Mouse (Mus musculus): ENCODE data around the gene Rnaset2b. TPM values are rescaled to one million over a fixed set of nuclear protein-coding genes. Genes with fewer than 3 reads are reported as not detected.
"Not testable (repeated sequence)": the region's sequence is repeated elsewhere in the genome, so short reads cannot be mapped to it uniquely, and the experiment has no call there.

The Rnaset2b gene
- total RNA-seq (2021), result 10 to 100 TPM; 41.5 to 49.2 TPM

DNA sequence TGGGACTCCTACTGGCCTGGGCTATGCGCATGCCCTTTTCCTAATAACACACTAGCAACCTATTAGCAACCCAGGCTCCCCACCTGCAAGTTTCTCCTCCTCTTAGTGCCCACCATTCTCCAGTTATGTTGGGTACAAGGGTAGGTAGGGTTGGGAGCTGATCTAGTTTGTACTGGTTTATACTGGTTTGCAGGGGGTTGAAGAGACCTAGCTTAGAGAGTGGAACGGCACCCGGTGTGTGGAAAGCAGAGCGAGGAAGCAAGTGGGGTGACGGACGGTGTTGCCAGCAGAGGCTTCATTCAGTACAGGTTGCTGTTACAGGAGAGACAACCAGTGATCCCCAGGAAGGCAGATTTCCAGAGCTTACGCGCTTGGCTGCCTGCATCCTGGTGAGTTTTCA lies at the start of gene Rnaset2b:
Gene Rnaset2b, plus strand, starts transcription at position 301 of the 400 bp plus-strand sequence.
- DNase-seq (ENCODE audit: low spot score in 2 of 2); intact Hi-C loops (cut with DNase I): not testable (repeated sequence)

GRCm38 (mm10) chr17:6931625-6932024 lies 38.8 kb upstream of the Rnaset2b start:
- DNase-seq (ENCODE audit: low spot score in 2 of 2); intact Hi-C loops (cut with DNase I): not testable (repeated sequence)

DNA sequence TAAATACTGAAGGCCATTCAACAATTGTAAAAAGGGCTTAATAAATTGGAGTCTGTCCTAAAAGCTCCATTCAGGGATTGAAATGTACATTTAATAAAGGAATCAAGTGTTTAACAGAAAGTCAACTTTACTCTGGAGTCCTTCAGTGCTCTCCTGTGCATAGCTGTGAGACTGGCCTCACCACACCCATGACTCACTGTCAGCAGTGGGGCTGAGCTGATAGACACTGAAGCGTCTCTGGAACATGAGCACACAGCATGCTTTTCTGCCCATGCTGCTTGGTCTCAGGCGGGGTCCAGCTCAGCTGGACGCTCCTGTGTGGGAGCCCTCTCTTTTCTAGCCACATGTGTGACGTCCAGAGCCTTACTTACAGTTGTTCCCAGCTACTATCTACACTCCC lies 27.9 kb upstream of the Rnaset2b start:
- DNase-seq (ENCODE audit: low spot score in 2 of 2); intact Hi-C loops (cut with DNase I): not testable (repeated sequence)

GRCm38 (mm10) chr17:6947637-6947983 lies 22.8 kb upstream of the Rnaset2b start:
- intact Hi-C loops (cut with DNase I); DNase-seq (ENCODE audit: low spot score in 2 of 2): not testable (repeated sequence)

- peak; percentile 86 to 88 for DNase-seq (ENCODE audit: low spot score in 2 of 2)
- intact Hi-C loops (cut with DNase I), result not testable (repeated sequence)
Observed at GRCm38 (mm10) chr17:6947984-6948768, 22.3 kb upstream of the Rnaset2b start, which contains the start of gene Rsph3b. Gene Rsph3b, minus strand, starts transcription at chr17:6948682.

GRCm38 (mm10) chr17:6948769-6949228 lies 21.6 kb upstream of the Rnaset2b start:
- peak in 1 of 2 experiments; percentile 38 for DNase-seq (ENCODE audit: low spot score in 2 of 2)
- intact Hi-C loops (cut with DNase I), result not testable (repeated sequence)

GRCm38 (mm10) chr17:6958881-6959280 lies 11.6 kb upstream of the Rnaset2b start:
- DNase-seq (ENCODE audit: low spot score in 2 of 2); intact Hi-C loops (cut with DNase I): not testable (repeated sequence)

GRCm38 (mm10) chr17:6959543-6960259 lies 10.7 kb upstream of the Rnaset2b start:
- intact Hi-C loops (cut with DNase I); DNase-seq (ENCODE audit: low spot score in 2 of 2): not testable (repeated sequence)

DNA sequence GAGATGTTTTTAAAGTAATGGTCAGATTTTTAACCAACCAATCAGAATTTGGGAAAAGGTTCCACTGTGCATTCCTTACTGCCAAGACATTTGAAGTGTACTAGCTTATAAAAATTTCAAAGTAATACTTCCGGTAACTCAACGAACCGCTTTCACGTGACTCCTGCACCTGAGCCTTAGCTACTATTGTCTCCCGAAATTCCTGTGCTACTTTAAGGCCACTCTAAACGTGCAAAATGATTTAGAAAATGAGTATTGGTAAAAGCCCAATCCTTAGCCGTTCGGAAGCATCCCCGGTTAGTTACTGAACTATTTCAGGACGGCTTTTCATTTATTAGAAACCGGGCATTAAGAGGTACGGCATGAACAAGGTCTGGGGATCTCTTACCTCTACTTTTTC lies 10.1 kb upstream of the Rnaset2b start:
- intact Hi-C loops (cut with DNase I); DNase-seq (ENCODE audit: low spot score in 2 of 2): not testable (repeated sequence)

DNA sequence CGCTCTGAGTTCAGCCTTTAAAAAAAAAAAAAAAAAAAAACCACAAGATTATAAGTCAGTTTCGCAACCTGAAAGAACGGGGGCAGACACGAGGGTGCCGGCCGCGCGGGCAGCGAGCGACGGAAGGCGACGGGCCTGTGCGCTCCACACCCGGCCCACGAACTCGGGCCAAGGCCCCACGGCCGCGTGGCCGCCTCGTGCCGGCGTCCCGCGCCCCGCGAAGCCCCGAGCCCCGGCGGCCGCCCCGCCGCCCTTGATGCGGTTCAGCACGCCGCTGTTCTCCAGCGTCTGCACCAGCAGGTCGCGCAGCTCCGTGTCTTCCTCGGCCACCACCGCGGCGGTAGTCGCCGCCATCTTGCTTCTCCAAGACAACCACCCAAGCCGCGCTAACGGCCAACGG lies 9.7 kb upstream of the Rnaset2b start, which contains the start of gene Tagap1:
Gene Tagap1, minus strand, starts transcription at position 381 of the 400 bp plus-strand sequence.
- peak; percentile 37 to 59 for DNase-seq (ENCODE audit: low spot score in 2 of 2)
- intact Hi-C loops (cut with DNase I), result not testable (repeated sequence)

GRCm38 (mm10) chr17:6961181-6962000 lies 9.0 kb upstream of the Rnaset2b start:
- intact Hi-C loops (cut with DNase I), result not testable (repeated sequence)
- peak; percentile 41 to 43 for DNase-seq (ENCODE audit: low spot score in 2 of 2)

- DNase-seq (ENCODE audit: low spot score in 2 of 2); intact Hi-C loops (cut with DNase I): not testable (repeated sequence)
Observed at GRCm38 (mm10) chr17:6962339-6962738, 8.1 kb upstream of the Rnaset2b start.

- intact Hi-C loops (cut with DNase I); DNase-seq (ENCODE audit: low spot score in 2 of 2): not testable (repeated sequence)
Observed at GRCm38 (mm10) chr17:6962936-6963335, 7.5 kb upstream of the Rnaset2b start.

GRCm38 (mm10) chr17:6965364-6965763 lies 5.1 kb upstream of the Rnaset2b start:
- intact Hi-C loops (cut with DNase I), result not testable (repeated sequence)
- peak in 1 of 2 experiments; percentile 15 for DNase-seq (ENCODE audit: low spot score in 2 of 2)

DNA sequence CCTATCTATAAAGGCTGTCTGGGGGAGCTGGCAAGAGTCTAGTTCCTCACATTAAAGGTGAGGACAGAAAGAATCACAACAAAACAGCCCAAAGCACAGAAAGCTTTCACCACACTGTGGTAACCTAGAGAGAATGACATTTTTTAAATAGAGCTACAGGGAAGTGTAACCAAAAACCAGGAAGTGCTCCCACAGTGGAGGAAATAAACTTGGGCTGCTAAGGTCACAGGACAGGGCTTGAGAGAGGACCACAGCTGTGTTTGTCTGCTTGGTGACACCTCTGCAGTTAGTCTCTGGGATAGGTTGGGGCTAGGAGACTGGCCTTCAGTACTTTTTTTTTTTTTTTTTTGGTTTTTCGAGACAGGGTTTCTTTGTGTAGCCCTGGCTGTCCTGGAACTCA lies 2.8 kb upstream of the Rnaset2b start:
- intact Hi-C loops (cut with DNase I); DNase-seq (ENCODE audit: low spot score in 2 of 2): not testable (repeated sequence)

GRCm38 (mm10) chr17:6971238-6971637 lies 804 bp downstream of the Rnaset2b start:
- intact Hi-C loops (cut with DNase I); DNase-seq (ENCODE audit: low spot score in 2 of 2): not testable (repeated sequence)

GRCm38 (mm10) chr17:6972836-6973396 lies 2.5 kb downstream of the Rnaset2b start:
- intact Hi-C loops (cut with DNase I); DNase-seq (ENCODE audit: low spot score in 2 of 2): not testable (repeated sequence)

- intact Hi-C loops (cut with DNase I); DNase-seq (ENCODE audit: low spot score in 2 of 2): not testable (repeated sequence)
Observed at GRCm38 (mm10) chr17:6974985-6975384, 4.6 kb downstream of the Rnaset2b start.

Measured in left cerebral cortex, postnatal 25 days (tissue).